Mouse (Mus musculus): ENCODE measurements around the gene Serpini1. TPM values are rescaled to one million over a fixed set of nuclear protein-coding genes. Genes with fewer than 3 reads are reported as not detected.

Serpini1 gene
- polyA plus RNA-seq, 1 experiment from 2014 or later: 22.3 TPM

- H3K4me3 ChIP-seq (ENCODE audit: low read depth, low read length): no peak overlapping the region
- no peak for DNase-seq (ENCODE audit: low spot score)
- H3K27me3 ChIP-seq (ENCODE audit: control insufficient read depth, insufficient read depth, low read length): no peaks in the 10 kb centered on the region
- no peaks in the 10 kb centered on the region for H3K36me3 ChIP-seq (ENCODE audit: control insufficient read depth, insufficient read depth, low read length)
- H3K4me1 ChIP-seq (replicated peaks; ENCODE audit: control insufficient read depth, insufficient read depth, low read length): no peaks in the 10 kb centered on the region
- 83% methylated on average over 3 of the region's 3 CpGs for WGBS
- no peak for ATAC-seq (replicated peaks; ENCODE audit: low FRiP score)
- no peaks in the 10 kb centered on the region for H3K9me3 ChIP-seq (ENCODE audit: control insufficient read depth, low read length)
- H3K27ac ChIP-seq (ENCODE audit: low read depth, low read length): no peak overlapping the region
- no peak overlapping the region for H3K4me2 ChIP-seq (ENCODE audit: low read depth, low read length, severe bottlenecking)
- H3K9ac ChIP-seq (ENCODE audit: low read length): no peak overlapping the region
Measured at GRCm38 (mm10) chr3:75687187-75687825, 130.0 kb downstream of the Serpini1 start.

GRCm38 (mm10) chr3:75690321-75690720 is 133.0 kb downstream of the Serpini1 start:
- Histone ChIP-seq H3K36me3 (ENCODE audit: control insufficient read depth, insufficient read depth, low read length) (no peaks in the 10 kb centered on the region), H3K4me1 (replicated peaks; ENCODE audit: control insufficient read depth, insufficient read depth, low read length) (no peaks in the 10 kb centered on the region), H3K9me3 (ENCODE audit: control insufficient read depth, low read length) (no peaks in the 10 kb centered on the region), H3K4me3 (ENCODE audit: low read depth, low read length) (no peak overlapping the region), H3K9ac (ENCODE audit: low read length) (no peak overlapping the region), H3K27ac (ENCODE audit: low read depth, low read length) (no peak overlapping the region), H3K27me3 (ENCODE audit: control insufficient read depth, insufficient read depth, low read length) (no peaks in the 10 kb centered on the region), H3K4me2 (ENCODE audit: low read depth, low read length, severe bottlenecking) (no peak overlapping the region)
- ATAC-seq (replicated peaks; ENCODE audit: low FRiP score) (no peak), DNase-seq (ENCODE audit: low spot score) (no peak)

- H3K4me3 ChIP-seq (ENCODE audit: low read depth, low read length): no peak overlapping the region
- WGBS: 94% methylated on average over 1 of the region's 1 CpGs
- H3K9me3 ChIP-seq (ENCODE audit: control insufficient read depth, low read length): no peaks in the 10 kb centered on the region
- H3K4me1 ChIP-seq (replicated peaks; ENCODE audit: control insufficient read depth, insufficient read depth, low read length): no peaks in the 10 kb centered on the region
- H3K27me3 ChIP-seq (ENCODE audit: control insufficient read depth, insufficient read depth, low read length): no peaks in the 10 kb centered on the region
- H3K4me2 ChIP-seq (ENCODE audit: low read depth, low read length, severe bottlenecking): no peak overlapping the region
- no peak overlapping the region for H3K27ac ChIP-seq (ENCODE audit: low read depth, low read length)
- DNase-seq (ENCODE audit: low spot score) (no peak), ATAC-seq (replicated peaks; ENCODE audit: low FRiP score) (no peak)
- H3K9ac ChIP-seq (ENCODE audit: low read length): no peak overlapping the region
- H3K36me3 ChIP-seq (ENCODE audit: control insufficient read depth, insufficient read depth, low read length): no peaks in the 10 kb centered on the region
Measured at GRCm38 (mm10) chr3:75692088-75692487, 134.7 kb downstream of the Serpini1 start.

Other genes starting within 250 kb of the Serpini1 start
- not detected in 2 replicates for gene Wdr49, start 75.4 kb upstream of the Serpini1 start, polyA plus RNA-seq (2014; fragmentation: Nextera tagmentation; extraction: Ambion mirVana)
- 86.4 and 103 TPM in 2 replicates for gene Pdcd10, start 691 bp upstream of the Serpini1 start, polyA plus RNA-seq (2014; fragmentation: Nextera tagmentation; extraction: Ambion mirVana)
- gene Gm29133, start 190.7 kb downstream of the Serpini1 start, polyA plus RNA-seq (2014; fragmentation: Nextera tagmentation; extraction: Ambion mirVana): not detected in 2 replicates